ENCODE assay signal across 19 mouse cellular contexts in genomic region chr11:54063472-54063775, GRCm38 (mm10). TPM values are rescaled to one million over a fixed set of nuclear protein-coding genes. Genes with fewer than 3 reads are reported as not detected.
DNase-seq lines count a peak whose midpoint lies in the region; ATAC-seq and TF ChIP-seq lines count a peak whose summit lies in the region.
"Had no signal": no experiment of that assay in that cellular context is flagged by ENCODE, and none has a peak within 500 bp of the region (broad histone marks: within the 10 kb centered on the region; RNA-seq: fewer than 3 reads in every experiment).

No protein-coding gene starts in this region.

- 90% methylated on average over 10 of the region's 10 CpGs for WGBS in midbrain, embryonic 10.5 days
- 87% methylated on average over 10 of the region's 10 CpGs for WGBS in midbrain, embryonic 11.5 days
- WGBS in embryonic facial prominence, embryonic 13.5 days: 84% methylated on average over 10 of the region's 10 CpGs
- 72% methylated on average over 10 of the region's 10 CpGs for WGBS in limb, embryonic 14.5 days
- 91% methylated on average over 10 of the region's 10 CpGs for WGBS in forebrain, embryonic 15.5 days

- TF ChIP-seq POLR2A in limb, embryonic 14.5 days (IDR thresholded peaks at IDR 0.05; ENCODE audit: borderline replicate concordance, extremely low read depth, insufficient read depth, insufficient read length): no peak

- H3K9ac ChIP-seq in midbrain, embryonic 11.5 days (ENCODE audit: low read length): no peak overlapping the region
- no peak overlapping the region for H3K9ac ChIP-seq in embryonic facial prominence, embryonic 13.5 days
- no peak overlapping the region for H3K9ac ChIP-seq in limb, embryonic 14.5 days (ENCODE audit: low read depth, low read length, severe bottlenecking)
- H3K9ac ChIP-seq in forebrain, embryonic 15.5 days (replicated peaks): no peak overlapping the region
- H3K9ac ChIP-seq: forebrain, postnatal 0 days; hindbrain, embryonic 12.5 days had no signal

- H3K4me1 ChIP-seq in midbrain, embryonic 10.5 days: peaks cover 49% of the 10 kb centered on the region
- peaks cover 11% of the 10 kb centered on the region for H3K4me1 ChIP-seq in midbrain, embryonic 11.5 days (ENCODE audit: control insufficient read depth, insufficient read depth, low read length)
- H3K4me1 ChIP-seq in embryonic facial prominence, embryonic 13.5 days: peaks cover 98% of the 10 kb centered on the region
- H3K4me1 ChIP-seq in limb, embryonic 14.5 days (ENCODE audit: control insufficient read depth, insufficient read depth, low read length): peaks cover 87% of the 10 kb centered on the region
- peaks cover 51% of the 10 kb centered on the region for H3K4me1 ChIP-seq in forebrain, embryonic 15.5 days

- H3K27me3 ChIP-seq in midbrain, embryonic 10.5 days (ENCODE audit: low read depth, poor library complexity, severe bottlenecking): peaks cover 23% of the 10 kb centered on the region
- H3K27me3 ChIP-seq in midbrain, embryonic 11.5 days (ENCODE audit: control insufficient read depth, insufficient read depth, low read length): peaks cover 4% of the 10 kb centered on the region; the same call in 1 of the 2 replicates
- H3K27me3 ChIP-seq in embryonic facial prominence, embryonic 13.5 days: no peaks in the 10 kb centered on the region
- no peaks in the 10 kb centered on the region for H3K27me3 ChIP-seq in limb, embryonic 14.5 days (ENCODE audit: control insufficient read depth, insufficient read depth, low read length)
- no peaks in the 10 kb centered on the region for H3K27me3 ChIP-seq in forebrain, embryonic 15.5 days

- H3K27ac ChIP-seq in gastrocnemius, adult 2 months: peak overlapping the region; percentile 85
- H3K27ac ChIP-seq in midbrain, embryonic 10.5 days (replicated peaks): no peak overlapping the region; the same call in 1 of the 2 replicates
- no peak overlapping the region for H3K27ac ChIP-seq in midbrain, embryonic 11.5 days (ENCODE audit: low read depth, low read length)
- H3K27ac ChIP-seq in embryonic facial prominence, embryonic 13.5 days: peak overlapping the region; percentile 79; the same call in 1 of the 2 replicates
- H3K27ac ChIP-seq in limb, embryonic 14.5 days (replicated peaks; ENCODE audit: low read depth, low read length): 0 out of 2 replicates have a peak overlapping the region, but pooled peaks have one; percentile 52
- H3K27ac ChIP-seq in forebrain, embryonic 15.5 days (replicated peaks): no peak overlapping the region
- H3K27ac ChIP-seq: heart, embryonic 10.5 days; hindbrain, embryonic 12.5 days had no signal

- H3K36me3 ChIP-seq in midbrain, embryonic 10.5 days: no peaks in the 10 kb centered on the region
- H3K36me3 ChIP-seq in midbrain, embryonic 11.5 days (ENCODE audit: control insufficient read depth, insufficient read depth, low read length): no peaks in the 10 kb centered on the region
- peaks cover 43% of the 10 kb centered on the region for H3K36me3 ChIP-seq in embryonic facial prominence, embryonic 13.5 days
- peaks cover 30% of the 10 kb centered on the region for H3K36me3 ChIP-seq in limb, embryonic 14.5 days (ENCODE audit: control insufficient read depth, insufficient read depth, low read length)
- no peaks in the 10 kb centered on the region for H3K36me3 ChIP-seq in forebrain, embryonic 15.5 days
- H3K36me3 ChIP-seq: heart, embryonic 10.5 days; hindbrain, embryonic 12.5 days had no signal

- DNase-seq in gastrocnemius, adult 2 months: no peak
- DNase-seq in gastrocnemius, postnatal 36 days: no peak
- DNase-seq in midbrain, embryonic 10.5 days (ENCODE audit: low spot score): peak; percentile 6
- no peak for DNase-seq in midbrain, embryonic 11.5 days (ENCODE audit: low spot score, missing footprints)
- no peak for DNase-seq in limb, embryonic 14.5 days (ENCODE audit: low spot score)
- DNase-seq in embryo, embryonic 10.5 days (ENCODE audit: low spot score): no peak
- DNase-seq: adrenal gland, postnatal 25 days; cerebellum, adult 11-12 months; cerebellum, postnatal 25 days; forebrain, postnatal 0 days; heart, postnatal 10 days; lung, adult 2 months had no signal

- ATAC-seq in midbrain, embryonic 11.5 days (ENCODE audit: low FRiP score): no peak
- no peak for ATAC-seq in embryonic facial prominence, embryonic 13.5 days (ENCODE audit: insufficient number of reproducible peaks, insufficient read depth, low FRiP score, low TSS enrichment, low read depth)
- ATAC-seq in limb, embryonic 14.5 days (ENCODE audit: low FRiP score, low read depth): no peak
- ATAC-seq in forebrain, embryonic 15.5 days (replicated peaks): no peak
- ATAC-seq: forebrain, postnatal 0 days had no signal

- H3K4me3 ChIP-seq in gastrocnemius, adult 2 months: no peak overlapping the region
- H3K4me3 ChIP-seq in midbrain, embryonic 10.5 days: no peak overlapping the region
- H3K4me3 ChIP-seq in midbrain, embryonic 11.5 days (ENCODE audit: low read depth, low read length): no peak overlapping the region
- no peak overlapping the region for H3K4me3 ChIP-seq in embryonic facial prominence, embryonic 13.5 days
- no peak overlapping the region for H3K4me3 ChIP-seq in limb, embryonic 14.5 days (replicated peaks; ENCODE audit: low read length)
- no peak overlapping the region for H3K4me3 ChIP-seq in forebrain, embryonic 15.5 days
- H3K4me3 ChIP-seq: heart, embryonic 10.5 days; hindbrain, embryonic 12.5 days had no signal

- no peak overlapping the region for H3K4me2 ChIP-seq in midbrain, embryonic 11.5 days
- no peak overlapping the region for H3K4me2 ChIP-seq in embryonic facial prominence, embryonic 13.5 days
- H3K4me2 ChIP-seq in limb, embryonic 14.5 days (replicated peaks; ENCODE audit: low read depth, low read length, severe bottlenecking): no peak overlapping the region
- no peak overlapping the region for H3K4me2 ChIP-seq in forebrain, embryonic 15.5 days (replicated peaks)
- H3K4me2 ChIP-seq: hindbrain, embryonic 12.5 days; liver, embryonic 11.5 days had no signal

- intact Hi-C loops in gastrocnemius, adult 2 months (cut with DNase I): no loop called here
- intact Hi-C loops in gastrocnemius, postnatal 36 days (cut with DNase I): no loop called here

- TF ChIP-seq CTCF in gastrocnemius, adult 2 months (IDR thresholded peaks at IDR 0.05): no peak

- no peaks in the 10 kb centered on the region for H3K9me3 ChIP-seq in midbrain, embryonic 10.5 days (replicated peaks)
- no peaks in the 10 kb centered on the region for H3K9me3 ChIP-seq in midbrain, embryonic 11.5 days (ENCODE audit: control insufficient read depth, low read length)
- H3K9me3 ChIP-seq in embryonic facial prominence, embryonic 13.5 days: no peaks in the 10 kb centered on the region
- no peaks in the 10 kb centered on the region for H3K9me3 ChIP-seq in limb, embryonic 14.5 days (ENCODE audit: control insufficient read depth, low read length)
- no peaks in the 10 kb centered on the region for H3K9me3 ChIP-seq in forebrain, embryonic 15.5 days
- H3K9me3 ChIP-seq: heart, embryonic 10.5 days; hindbrain, embryonic 12.5 days had no signal

RNA-seq across cellular contexts. Expression of gene Pdlim4, which starts 5.4 kb away (rescaled TPM):
- 1 to 10 TPM; 4.7 to 7.9 TPM for total RNA-seq in gastrocnemius, adult 2 months (2021)
- 1 to 10 TPM; 6.5 TPM for total RNA-seq in gastrocnemius, postnatal 36 days (2021)
- 52.4 and 57.4 TPM in 2 replicates for polyA plus RNA-seq in midbrain, embryonic 10.5 days (2016; fragmentation: Nextera tagmentation; extraction: Ambion mirVana)
- 36.1 and 38.4 TPM in 2 replicates for polyA plus RNA-seq in midbrain, embryonic 11.5 days (2014; fragmentation: Nextera tagmentation; extraction: Ambion mirVana)
- 168 and 172 TPM in 2 replicates for polyA plus RNA-seq in embryonic facial prominence, embryonic 13.5 days (2015; fragmentation: Nextera tagmentation; extraction: Ambion mirVana)
- 115 and 157 TPM in 2 replicates for polyA plus RNA-seq in limb, embryonic 14.5 days (2012; rRNA removed)
- polyA plus RNA-seq in limb, embryonic 14.5 days (2014; fragmentation: Nextera tagmentation; extraction: Ambion mirVana): 129 and 141 TPM in 2 replicates
- 42.8 TPM in 2 replicates for polyA plus RNA-seq in forebrain, embryonic 15.5 days (2015; fragmentation: Nextera tagmentation; extraction: Ambion mirVana)
- total RNA-seq: CH12.LX, MEL had no signal

RNA-seq across cellular contexts. Expression of gene Slc22a4, which starts 35.5 kb away (rescaled TPM):
- 1 to 10 TPM; 1.9 to 2.6 TPM for total RNA-seq in gastrocnemius, adult 2 months (2021)
- total RNA-seq in gastrocnemius, postnatal 36 days (2021): 1 to 10 TPM; 2.1 to 2.8 TPM
- 1.2 and 1.3 TPM in 2 replicates for polyA plus RNA-seq in midbrain, embryonic 10.5 days (2016; fragmentation: Nextera tagmentation; extraction: Ambion mirVana)
- 1.4 and 1.5 TPM in 2 replicates for polyA plus RNA-seq in midbrain, embryonic 11.5 days (2014; fragmentation: Nextera tagmentation; extraction: Ambion mirVana)
- polyA plus RNA-seq in embryonic facial prominence, embryonic 13.5 days (2015; fragmentation: Nextera tagmentation; extraction: Ambion mirVana): 2.9 and 3.9 TPM in 2 replicates
- 2.7 and 3.2 TPM in 2 replicates for polyA plus RNA-seq in limb, embryonic 14.5 days (2012; rRNA removed)
- polyA plus RNA-seq in limb, embryonic 14.5 days (2014; fragmentation: Nextera tagmentation; extraction: Ambion mirVana): 3.4 and 5.2 TPM in 2 replicates
- polyA plus RNA-seq in forebrain, embryonic 15.5 days (2015; fragmentation: Nextera tagmentation; extraction: Ambion mirVana): 1.1 and 1.2 TPM in 2 replicates
- total RNA-seq: CH12.LX had no signal

RNA-seq across cellular contexts. Expression of gene P4ha2, which starts 36.5 kb away (rescaled TPM):
- 10 to 100 TPM; 27.2 to 46.2 TPM for total RNA-seq in gastrocnemius, adult 2 months (2021)
- total RNA-seq in gastrocnemius, postnatal 36 days (2021): 10 to 100 TPM; 23.3 to 31.7 TPM
- polyA plus RNA-seq in midbrain, embryonic 10.5 days (2016; fragmentation: Nextera tagmentation; extraction: Ambion mirVana): 25.0 and 25.2 TPM in 2 replicates
- polyA plus RNA-seq in midbrain, embryonic 11.5 days (2014; fragmentation: Nextera tagmentation; extraction: Ambion mirVana): 18.6 and 20.5 TPM in 2 replicates
- polyA plus RNA-seq in embryonic facial prominence, embryonic 13.5 days (2015; fragmentation: Nextera tagmentation; extraction: Ambion mirVana): 68.2 and 76.4 TPM in 2 replicates
- polyA plus RNA-seq in limb, embryonic 14.5 days (2012; rRNA removed): 106 TPM in 2 replicates
- polyA plus RNA-seq in limb, embryonic 14.5 days (2014; fragmentation: Nextera tagmentation; extraction: Ambion mirVana): 83.3 and 94.1 TPM in 2 replicates
- polyA plus RNA-seq in forebrain, embryonic 15.5 days (2015; fragmentation: Nextera tagmentation; extraction: Ambion mirVana): 6.0 and 6.7 TPM in 2 replicates

Comparison
In these comparisons a context has a peak if more than half of its experiments do, and no peak if none do; other contexts are left out.
1. H3K27ac ChIP-seq: peak in gastrocnemius, adult 2 months (single experiment), embryonic facial prominence, embryonic 13.5 days (single experiment) and limb, embryonic 14.5 days (single experiment); none in midbrain, embryonic 10.5 days (single experiment), midbrain, embryonic 11.5 days (single experiment) and forebrain, embryonic 15.5 days (single experiment).